Mouse (Mus musculus) kidney, postnatal 36 days (tissue): ENCODE data around the gene Zfyve16.

Experiments
- DNase-seq, 2 experiments: peaks; one replicate each; pipeline ENCODE4 v3.0.0; 2021 to 2022; ENCODE audit warnings: mixed read lengths in 2 of 2

Gene Zfyve16

GRCm38 (mm10) chr13:92530721-92531211 lies at the start of gene Zfyve16:
Gene Zfyve16 (minus strand): TSS chr13:92530868.
- peak; percentile 96 to 99 for DNase-seq

GRCm38 (mm10) chr13:92578210-92578609 lies 47.5 kb upstream of the Zfyve16 start:
- no peak for DNase-seq

GRCm38 (mm10) chr13:92576688-92577087 lies 46.0 kb upstream of the Zfyve16 start:
- DNase-seq, result no peak

GRCm38 (mm10) chr13:92576072-92576471 lies 45.4 kb upstream of the Zfyve16 start, which contains the start of gene Spz1:
Gene Spz1 (minus strand): TSS chr13:92576172.
- no peak for DNase-seq

- no peak for DNase-seq
Observed at GRCm38 (mm10) chr13:92559429-92559828, 28.8 kb upstream of the Zfyve16 start.

GRCm38 (mm10) chr13:92557229-92557628 lies 26.6 kb upstream of the Zfyve16 start:
- no peak for DNase-seq

- DNase-seq, result no peak
Observed at GRCm38 (mm10) chr13:92556458-92557126, 25.9 kb upstream of the Zfyve16 start.

- no peak for DNase-seq
Observed at GRCm38 (mm10) chr13:92547093-92547492, 16.4 kb upstream of the Zfyve16 start.

- no peak for DNase-seq
Observed at GRCm38 (mm10) chr13:92540997-92541396, 10.3 kb upstream of the Zfyve16 start.

- no peak for DNase-seq
Observed at GRCm38 (mm10) chr13:92539126-92539525, 8.5 kb upstream of the Zfyve16 start.

GRCm38 (mm10) chr13:92533801-92534200 lies 3.1 kb upstream of the Zfyve16 start:
- no peak for DNase-seq

- DNase-seq, result no peak
Observed at GRCm38 (mm10) chr13:92532216-92532615, 1.5 kb upstream of the Zfyve16 start.

- no peak for DNase-seq
Observed at GRCm38 (mm10) chr13:92531237-92531636, 569 bp upstream of the Zfyve16 start.

GRCm38 (mm10) chr13:92529828-92530720 lies 594 bp downstream of the Zfyve16 start:
- no peak for DNase-seq

- no peak for DNase-seq
Observed at GRCm38 (mm10) chr13:92523178-92523813, 7.4 kb downstream of the Zfyve16 start.

GRCm38 (mm10) chr13:92504871-92505270 lies 25.8 kb downstream of the Zfyve16 start:
- DNase-seq, result no peak

GRCm38 (mm10) chr13:92491923-92492322 lies 38.7 kb downstream of the Zfyve16 start:
- DNase-seq, result peak in 1 of 2 experiments; percentile 29

- DNase-seq, result peak; percentile 46 to 63
Observed at GRCm38 (mm10) chr13:92490817-92491216, 39.9 kb downstream of the Zfyve16 start.

GRCm38 (mm10) chr13:92483852-92484463 lies 46.7 kb downstream of the Zfyve16 start, which contains the start of gene Fam151b:
Gene Fam151b (minus strand): TSS chr13:92484015.
- DNase-seq, result peak; percentile 97

GRCm38 (mm10) chr13:92483348-92483747 lies 47.3 kb downstream of the Zfyve16 start:
- DNase-seq, result peak; percentile 70 to 74

GRCm38 (mm10) chr13:92470151-92470550 lies 60.5 kb downstream of the Zfyve16 start:
- DNase-seq, result peak; percentile 37 to 38

- peak; percentile 36 to 67 for DNase-seq
Observed at GRCm38 (mm10) chr13:92469381-92469780, 61.3 kb downstream of the Zfyve16 start.
